Mouse (Mus musculus) testis, adult 2 months (tissue): ENCODE data around the gene Tnip3. TPM values are rescaled to one million over a fixed set of nuclear protein-coding genes. Genes with fewer than 3 reads are reported as not detected.

Experiments used
- H3K27ac ChIP-seq: fragments of 200-500 bp; 2 replicates; pipeline ENCODE4 v1.5.1; 2012; ENCODE audit warnings: low read depth, low read length; ENCODE audit not compliant: control insufficient read depth, insufficient read depth
- H3K27me3 ChIP-seq: fragments of 200-500 bp; 2 replicates; pipeline ENCODE4 v1.6.1; 2012; ENCODE audit warnings: mild to moderate bottlenecking, low read length, moderate library complexity; ENCODE audit not compliant: control insufficient read depth, insufficient read depth
- H3K36me3 ChIP-seq: fragments of 200-500 bp; 2 replicates; pipeline ENCODE4 v1.6.1; 2012; ENCODE audit warnings: mild to moderate bottlenecking, low read length; ENCODE audit not compliant: control insufficient read depth, insufficient read depth
- H3K4me1 ChIP-seq: fragments of 200-500 bp; 2 replicates; pipeline ENCODE4 v1.6.1; 2012; ENCODE audit warnings: low read length; ENCODE audit not compliant: control insufficient read depth, insufficient read depth
- H3K4me3 ChIP-seq: fragments of 200-500 bp; 2 replicates; pipeline ENCODE4 v1.5.1; 2012; ENCODE audit warnings: low read depth, mild to moderate bottlenecking, low read length, moderate library complexity, mixed read lengths; ENCODE audit not compliant: control insufficient read depth
- CTCF ChIP-seq: fragments of 200-500 bp; IDR thresholded peaks from 2 replicates; pipeline ENCODE4 v1.5.1; 2012; ENCODE audit warnings: low read depth, mild to moderate bottlenecking, inconsistent platforms, low read length, moderate library complexity; ENCODE audit not compliant: control insufficient read depth, insufficient read depth, insufficient replicate concordance
- POLR2A ChIP-seq: fragments of 200-500 bp; IDR thresholded peaks from 2 replicates; pipeline ENCODE4 v1.6.1; 2012; ENCODE audit warnings: low read depth, mild to moderate bottlenecking, inconsistent platforms, low read length, moderate library complexity; ENCODE audit not compliant: control insufficient read depth
- polyA plus RNA-seq: library from polyadenylated mRNA; depleted of rRNA; stranded (reverse); fragments of >200 nt; gene quantifications from 2 replicates; pipeline ENCODE4 v1.2.3, GENCODE M21; 2012

The Tnip3 gene
- polyA plus RNA-seq, 1 experiment: not detected

- Histone ChIP-seq H3K27ac (no peak overlapping the region), H3K4me3 (no peak overlapping the region), H3K4me1 (no peaks in the 10 kb centered on the region), H3K27me3 (no peaks in the 10 kb centered on the region), H3K36me3 (no peaks in the 10 kb centered on the region)
- no peak for TF ChIP-seq POLR2A
- TF ChIP-seq CTCF: no peak
These were observed 60.4 kb downstream of the Tnip3 start for GRCm38 (mm10) chr6:65585333-65586053.

- Histone ChIP-seq H3K4me3 (no peak overlapping the region), H3K4me1 (no peaks in the 10 kb centered on the region), H3K36me3 (no peaks in the 10 kb centered on the region), H3K27ac (no peak overlapping the region), H3K27me3 (no peaks in the 10 kb centered on the region)
- TF ChIP-seq POLR2A: no peak
These were observed 63.7 kb downstream of the Tnip3 start for GRCm38 (mm10) chr6:65588847-65589246.

- Histone ChIP-seq H3K4me1 (no peaks in the 10 kb centered on the region), H3K27me3 (no peaks in the 10 kb centered on the region)
- no peak for TF ChIP-seq CTCF
- no peak for TF ChIP-seq POLR2A
These were observed 64.9 kb downstream of the Tnip3 start for GRCm38 (mm10) chr6:65590018-65590417.

GRCm38 (mm10) chr6:65594171-65594570, 69.1 kb downstream of the Tnip3 start:
- no peak for TF ChIP-seq POLR2A
- no peak for TF ChIP-seq CTCF
- Histone ChIP-seq H3K27me3 (no peaks in the 10 kb centered on the region), H3K4me1 (no peaks in the 10 kb centered on the region), H3K27ac (no peak overlapping the region), H3K36me3 (no peaks in the 10 kb centered on the region), H3K4me3 (no peak overlapping the region)

More at GRCm38 (mm10) chr6:65590018-65590417, 64.9 kb downstream of the Tnip3 start:
- Histone ChIP-seq H3K27ac (no peak overlapping the region), H3K36me3 (no peaks in the 10 kb centered on the region), H3K4me3 (no peak overlapping the region)

GRCm38 (mm10) chr6:65595371-65595770, 70.3 kb downstream of the Tnip3 start:
- H3K27ac ChIP-seq: no peak overlapping the region
- H3K36me3 ChIP-seq: no peaks in the 10 kb centered on the region

GRCm38 (mm10) chr6:65597056-65597818, 72.1 kb downstream of the Tnip3 start:
- Histone ChIP-seq H3K4me3 (no peak overlapping the region), H3K27ac (no peak overlapping the region), H3K36me3 (no peaks in the 10 kb centered on the region), H3K4me1 (no peaks in the 10 kb centered on the region), H3K27me3 (no peaks in the 10 kb centered on the region)
- TF ChIP-seq POLR2A (no peak), CTCF (no peak)

More at GRCm38 (mm10) chr6:65595371-65595770, 70.3 kb downstream of the Tnip3 start:
- Histone ChIP-seq H3K4me3 (no peak overlapping the region), H3K4me1 (no peaks in the 10 kb centered on the region), H3K27me3 (no peaks in the 10 kb centered on the region)
- TF ChIP-seq CTCF (no peak), POLR2A (no peak)

- Histone ChIP-seq H3K4me1 (no peaks in the 10 kb centered on the region), H3K27me3 (no peaks in the 10 kb centered on the region), H3K27ac (no peak overlapping the region), H3K4me3 (no peak overlapping the region), H3K36me3 (no peaks in the 10 kb centered on the region)
- TF ChIP-seq CTCF (no peak), POLR2A (no peak)
These were observed 73.4 kb downstream of the Tnip3 start for GRCm38 (mm10) chr6:65598522-65598921.
